Mouse (Mus musculus): ENCODE results near the gene Iqck. TPM values are rescaled to one million over a fixed set of nuclear protein-coding genes. Genes with fewer than 3 reads are reported as not detected.

Gene Iqck
- polyA plus RNA-seq, 1 experiment from 2014 or later, result 0.93 TPM

- Histone ChIP-seq H3K27ac (replicated peaks in 1 of 2; ENCODE audit: control insufficient read depth in 1 of 2, insufficient read depth in 1 of 2, low read depth in 2 of 2, low read length in 2 of 2) (no peak overlapping the region), H3K4me3 (ENCODE audit: control insufficient read depth in 1 of 2, insufficient read depth in 1 of 2, low read depth in 1 of 2, low read length in 2 of 2) (no peak overlapping the region), H3K4me1 (ENCODE audit: control insufficient read depth in 2 of 2, insufficient read depth in 2 of 2, low read length in 2 of 2) (no peaks in the 10 kb centered on the region; a peak in 1 of 4 replicates), H3K9me3 (ENCODE audit: control insufficient read depth, low read length) (no peaks in the 10 kb centered on the region), H3K36me3 (ENCODE audit: control insufficient read depth, insufficient read depth, low read length) (no peaks in the 10 kb centered on the region), H3K9ac (ENCODE audit: low read length) (no peak overlapping the region), H3K4me2 (ENCODE audit: low read length) (no peak overlapping the region), H3K27me3 (ENCODE audit: control insufficient read depth, insufficient read depth, low read length) (no peaks in the 10 kb centered on the region)
- ATAC-seq (ENCODE audit: insufficient number of reproducible peaks, insufficient read depth, low FRiP score, low read depth), result no peak
- WGBS, result 41% methylated on average over 10 of the region's 10 CpGs
Observed at GRCm38 (mm10) chr7:118919261-118920006, 63.9 kb downstream of the Iqck start.

DNA sequence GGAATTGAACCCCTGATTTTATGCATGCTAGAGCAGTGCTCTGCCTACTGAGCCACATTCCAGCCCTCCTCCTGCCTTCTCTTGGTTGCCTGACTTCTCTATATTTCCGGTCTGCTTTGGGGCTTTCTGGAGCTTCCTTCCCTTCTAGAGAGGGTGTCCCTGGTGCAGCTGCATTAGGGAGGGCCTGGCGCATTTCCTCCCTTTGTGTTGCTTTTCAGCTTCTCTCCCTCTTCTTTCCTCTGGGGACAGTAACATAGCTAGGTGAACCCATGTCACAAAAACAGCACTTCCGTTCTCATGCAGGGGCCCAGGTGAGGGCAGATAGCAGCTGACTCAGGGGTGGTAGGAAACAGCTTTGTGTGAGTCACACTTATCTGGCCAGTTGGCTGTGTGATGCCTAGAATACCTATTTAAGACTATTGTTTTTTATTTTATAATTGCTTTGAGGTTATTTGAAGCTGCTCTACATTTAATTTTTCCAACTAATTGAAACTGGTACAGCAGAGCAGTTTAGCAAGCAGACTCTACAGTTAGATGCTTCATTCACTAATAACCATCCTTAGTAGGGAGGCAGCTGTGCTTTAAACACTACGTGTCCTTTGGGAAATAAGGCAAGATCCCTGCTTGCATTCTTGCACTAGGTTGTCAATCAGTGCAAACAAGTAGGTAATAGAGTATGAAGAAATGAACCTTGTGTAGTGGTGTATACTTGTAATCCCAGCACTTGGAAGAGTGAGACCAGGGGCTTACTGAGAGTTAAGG is 67.1 kb downstream of the Iqck start:
- no peak overlapping the region for H3K4me3 ChIP-seq (ENCODE audit: control insufficient read depth in 1 of 2, insufficient read depth in 1 of 2, low read depth in 1 of 2, low read length in 2 of 2)
- no peaks in the 10 kb centered on the region; a peak in 1 of 4 replicates for H3K4me1 ChIP-seq (ENCODE audit: control insufficient read depth in 2 of 2, insufficient read depth in 2 of 2, low read length in 2 of 2)
- H3K9ac ChIP-seq (ENCODE audit: low read length), result no peak overlapping the region
- H3K27ac ChIP-seq (replicated peaks in 1 of 2; ENCODE audit: control insufficient read depth in 1 of 2, insufficient read depth in 1 of 2, low read depth in 2 of 2, low read length in 2 of 2), result peak overlapping the region in 1 of 2 experiments; percentile 41; a peak in 1 of 4 replicates
- no peaks in the 10 kb centered on the region for H3K27me3 ChIP-seq (ENCODE audit: control insufficient read depth, insufficient read depth, low read length)
- WGBS, result 51% methylated on average over 4 of the region's 4 CpGs
- ATAC-seq (ENCODE audit: insufficient number of reproducible peaks, insufficient read depth, low FRiP score, low read depth), result 0 out of 2 replicates have a peak, but pooled peaks have one; percentile 31
- no peaks in the 10 kb centered on the region for H3K36me3 ChIP-seq (ENCODE audit: control insufficient read depth, insufficient read depth, low read length)
- H3K9me3 ChIP-seq (ENCODE audit: control insufficient read depth, low read length), result no peaks in the 10 kb centered on the region
- no peak overlapping the region for H3K4me2 ChIP-seq (ENCODE audit: low read length)

GRCm38 (mm10) chr7:118925547-118925946 is 70.0 kb downstream of the Iqck start:
- ATAC-seq (ENCODE audit: insufficient number of reproducible peaks, insufficient read depth, low FRiP score, low read depth), result no peak
- H3K27me3 ChIP-seq (ENCODE audit: control insufficient read depth, insufficient read depth, low read length), result no peaks in the 10 kb centered on the region
- no peak overlapping the region for H3K4me2 ChIP-seq (ENCODE audit: low read length)
- H3K4me3 ChIP-seq (ENCODE audit: control insufficient read depth in 1 of 2, insufficient read depth in 1 of 2, low read depth in 1 of 2, low read length in 2 of 2), result no peak overlapping the region
- WGBS, result 76% methylated on average over 3 of the region's 3 CpGs
- no peak overlapping the region for H3K9ac ChIP-seq (ENCODE audit: low read length)
- no peaks in the 10 kb centered on the region for H3K9me3 ChIP-seq (ENCODE audit: control insufficient read depth, low read length)
- peaks cover 11 to 14% of the 10 kb centered on the region in 2 experiments for H3K4me1 ChIP-seq (ENCODE audit: control insufficient read depth in 2 of 2, insufficient read depth in 2 of 2, low read length in 2 of 2)
- no peaks in the 10 kb centered on the region for H3K36me3 ChIP-seq (ENCODE audit: control insufficient read depth, insufficient read depth, low read length)
- H3K27ac ChIP-seq (replicated peaks in 1 of 2; ENCODE audit: control insufficient read depth in 1 of 2, insufficient read depth in 1 of 2, low read depth in 2 of 2, low read length in 2 of 2), result no peak overlapping the region

GRCm38 (mm10) chr7:118926516-118927260 is 71.1 kb downstream of the Iqck start:
- H3K27ac ChIP-seq (replicated peaks in 1 of 2; ENCODE audit: control insufficient read depth in 1 of 2, insufficient read depth in 1 of 2, low read depth in 2 of 2, low read length in 2 of 2), result no peak overlapping the region
- peaks cover 12 to 14% of the 10 kb centered on the region in 2 experiments for H3K4me1 ChIP-seq (ENCODE audit: control insufficient read depth in 2 of 2, insufficient read depth in 2 of 2, low read length in 2 of 2)
- H3K4me2 ChIP-seq (ENCODE audit: low read length), result no peak overlapping the region
- no peak for ATAC-seq (ENCODE audit: insufficient number of reproducible peaks, insufficient read depth, low FRiP score, low read depth)
- no peaks in the 10 kb centered on the region for H3K9me3 ChIP-seq (ENCODE audit: control insufficient read depth, low read length)
- WGBS, result 80% methylated on average over 6 of the region's 6 CpGs
- H3K4me3 ChIP-seq (ENCODE audit: control insufficient read depth in 1 of 2, insufficient read depth in 1 of 2, low read depth in 1 of 2, low read length in 2 of 2), result no peak overlapping the region
- no peak overlapping the region for H3K9ac ChIP-seq (ENCODE audit: low read length)
- no peaks in the 10 kb centered on the region for H3K36me3 ChIP-seq (ENCODE audit: control insufficient read depth, insufficient read depth, low read length)
- no peaks in the 10 kb centered on the region for H3K27me3 ChIP-seq (ENCODE audit: control insufficient read depth, insufficient read depth, low read length)

DNA sequence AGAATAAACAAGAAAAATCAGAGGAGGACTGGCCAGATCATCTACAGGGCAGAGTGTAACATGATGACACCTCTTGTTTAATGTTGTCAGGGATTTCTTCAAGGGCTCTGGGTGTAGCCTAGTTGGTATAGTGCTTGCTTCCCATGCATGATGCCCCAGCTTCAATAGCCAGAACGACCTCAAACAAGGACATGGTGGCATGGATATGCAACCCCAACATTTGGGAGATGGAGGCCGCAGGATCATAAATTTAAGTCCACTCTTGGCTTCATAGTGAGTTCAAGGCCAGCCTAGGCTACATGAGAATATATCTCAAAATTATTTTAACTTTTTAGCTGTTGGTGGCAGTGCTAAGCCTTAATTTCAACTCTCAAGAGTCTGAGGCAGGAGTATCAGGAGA is 71.7 kb downstream of the Iqck start:
- no peaks in the 10 kb centered on the region for H3K27me3 ChIP-seq (ENCODE audit: control insufficient read depth, insufficient read depth, low read length)
- no peak overlapping the region for H3K27ac ChIP-seq (replicated peaks in 1 of 2; ENCODE audit: control insufficient read depth in 1 of 2, insufficient read depth in 1 of 2, low read depth in 2 of 2, low read length in 2 of 2)
- ATAC-seq (ENCODE audit: insufficient number of reproducible peaks, insufficient read depth, low FRiP score, low read depth), result no peak
- H3K36me3 ChIP-seq (ENCODE audit: control insufficient read depth, insufficient read depth, low read length), result no peaks in the 10 kb centered on the region
- 84% methylated on average over 2 of the region's 2 CpGs for WGBS
- H3K9me3 ChIP-seq (ENCODE audit: control insufficient read depth, low read length), result no peaks in the 10 kb centered on the region
- peaks cover 14% of the 10 kb centered on the region in 2 experiments for H3K4me1 ChIP-seq (ENCODE audit: control insufficient read depth in 2 of 2, insufficient read depth in 2 of 2, low read length in 2 of 2)
- no peak overlapping the region for H3K4me2 ChIP-seq (ENCODE audit: low read length)
- H3K4me3 ChIP-seq (ENCODE audit: control insufficient read depth in 1 of 2, insufficient read depth in 1 of 2, low read depth in 1 of 2, low read length in 2 of 2), result no peak overlapping the region
- no peak overlapping the region for H3K9ac ChIP-seq (ENCODE audit: low read length)

DNA sequence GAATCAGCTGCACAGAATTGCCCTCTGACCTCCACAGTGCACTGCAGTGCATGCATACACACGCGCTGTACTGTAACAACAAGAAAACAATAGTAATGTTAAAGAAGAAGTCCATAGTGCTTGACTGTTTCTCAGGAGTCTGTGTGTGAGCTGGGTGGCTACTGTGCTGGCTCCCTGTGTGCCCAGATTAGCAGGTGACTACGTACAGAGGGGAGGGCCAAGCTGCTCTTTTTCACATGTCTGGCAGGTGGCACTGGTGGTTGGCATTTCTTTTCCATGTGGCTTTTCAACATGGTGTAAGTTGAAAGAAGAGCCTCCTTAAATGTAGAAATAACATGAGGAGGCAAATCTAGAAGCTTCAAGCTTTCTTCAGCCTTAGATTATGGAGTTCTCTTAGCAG is 72.8 kb downstream of the Iqck start:
- 94% methylated on average over 3 of the region's 3 CpGs for WGBS
- Histone ChIP-seq H3K9ac (ENCODE audit: low read length) (no peak overlapping the region), H3K9me3 (ENCODE audit: control insufficient read depth, low read length) (no peaks in the 10 kb centered on the region)

DNA sequence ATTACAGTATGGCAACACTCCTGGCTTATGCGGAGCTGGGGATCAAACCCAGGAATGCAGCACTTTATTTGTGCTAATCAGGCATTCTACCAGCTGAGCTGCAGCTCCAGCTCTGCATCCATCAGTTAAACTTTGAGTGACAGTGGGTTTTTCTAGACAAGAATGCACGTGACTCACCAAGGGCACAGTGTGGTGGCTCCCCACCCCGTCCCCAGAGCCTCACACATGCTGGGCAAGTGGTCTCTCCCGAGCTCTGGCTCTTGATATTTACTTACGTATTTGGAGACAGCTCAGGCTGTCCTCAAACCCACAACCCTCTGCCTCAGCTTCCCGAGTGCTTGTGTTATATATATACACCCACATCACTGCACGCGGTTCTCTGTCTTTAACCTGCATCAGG is 73.4 kb downstream of the Iqck start:
- Histone ChIP-seq H3K9me3 (ENCODE audit: control insufficient read depth, low read length) (no peaks in the 10 kb centered on the region), H3K4me2 (ENCODE audit: low read length) (no peak overlapping the region), H3K27me3 (ENCODE audit: control insufficient read depth, insufficient read depth, low read length) (no peaks in the 10 kb centered on the region), H3K4me1 (ENCODE audit: control insufficient read depth in 2 of 2, insufficient read depth in 2 of 2, low read length in 2 of 2) (peaks cover 14% of the 10 kb centered on the region in 2 experiments), H3K9ac (ENCODE audit: low read length) (no peak overlapping the region), H3K27ac (replicated peaks in 1 of 2; ENCODE audit: control insufficient read depth in 1 of 2, insufficient read depth in 1 of 2, low read depth in 2 of 2, low read length in 2 of 2) (no peak overlapping the region), H3K36me3 (ENCODE audit: control insufficient read depth, insufficient read depth, low read length) (no peaks in the 10 kb centered on the region), H3K4me3 (ENCODE audit: control insufficient read depth in 1 of 2, insufficient read depth in 1 of 2, low read depth in 1 of 2, low read length in 2 of 2) (no peak overlapping the region)
- no peak for ATAC-seq (ENCODE audit: insufficient number of reproducible peaks, insufficient read depth, low FRiP score, low read depth)
- 55% methylated on average over 8 of the region's 8 CpGs for WGBS

More for the DNA sequence above, 72.8 kb downstream of the Iqck start:
- Histone ChIP-seq H3K4me3 (ENCODE audit: control insufficient read depth in 1 of 2, insufficient read depth in 1 of 2, low read depth in 1 of 2, low read length in 2 of 2) (no peak overlapping the region), H3K36me3 (ENCODE audit: control insufficient read depth, insufficient read depth, low read length) (no peaks in the 10 kb centered on the region), H3K4me1 (ENCODE audit: control insufficient read depth in 2 of 2, insufficient read depth in 2 of 2, low read length in 2 of 2) (peaks cover 14% of the 10 kb centered on the region in 2 experiments), H3K4me2 (ENCODE audit: low read length) (no peak overlapping the region), H3K27ac (replicated peaks in 1 of 2; ENCODE audit: control insufficient read depth in 1 of 2, insufficient read depth in 1 of 2, low read depth in 2 of 2, low read length in 2 of 2) (no peak overlapping the region), H3K27me3 (ENCODE audit: control insufficient read depth, insufficient read depth, low read length) (no peaks in the 10 kb centered on the region)
- ATAC-seq (ENCODE audit: insufficient number of reproducible peaks, insufficient read depth, low FRiP score, low read depth), result no peak
